Mouse (Mus musculus): Measurements from ENCODE around the gene Ttc7.

Ttc7 gene

GRCm38 (mm10) chr17:87314121-87314520 lies 31.4 kb downstream of the Ttc7 start:
- DNase-seq (ENCODE audit: low read depth, low spot score), result no peak

GRCm38 (mm10) chr17:87314530-87314946 lies 31.9 kb downstream of the Ttc7 start:
- DNase-seq (ENCODE audit: low read depth, low spot score), result no peak

GRCm38 (mm10) chr17:87315021-87315531 lies 32.4 kb downstream of the Ttc7 start:
- DNase-seq (ENCODE audit: low read depth, low spot score), result peak; percentile 72

GRCm38 (mm10) chr17:87315891-87316763 lies 33.4 kb downstream of the Ttc7 start:
- DNase-seq (ENCODE audit: low read depth, low spot score), result no peak

GRCm38 (mm10) chr17:87317271-87317670 lies 34.6 kb downstream of the Ttc7 start:
- no peak for DNase-seq (ENCODE audit: low read depth, low spot score)

GRCm38 (mm10) chr17:87317947-87318346 lies 35.3 kb downstream of the Ttc7 start:
- no peak for DNase-seq (ENCODE audit: low read depth, low spot score)

- no peak for DNase-seq (ENCODE audit: low read depth, low spot score)
Observed at GRCm38 (mm10) chr17:87321673-87322072, 39.0 kb downstream of the Ttc7 start.

- no peak for DNase-seq (ENCODE audit: low read depth, low spot score)
Observed at GRCm38 (mm10) chr17:87323215-87323614, 40.5 kb downstream of the Ttc7 start.

- no peak for DNase-seq (ENCODE audit: low read depth, low spot score)
Observed at GRCm38 (mm10) chr17:87325501-87325900, 42.8 kb downstream of the Ttc7 start.

- DNase-seq (ENCODE audit: low read depth, low spot score), result no peak
Observed at GRCm38 (mm10) chr17:87326987-87327386, 44.3 kb downstream of the Ttc7 start.

GRCm38 (mm10) chr17:87327645-87328044 lies 45.0 kb downstream of the Ttc7 start:
- DNase-seq (ENCODE audit: low read depth, low spot score), result no peak

- DNase-seq (ENCODE audit: low read depth, low spot score), result no peak
Observed at GRCm38 (mm10) chr17:87328177-87328768, 45.6 kb downstream of the Ttc7 start.

GRCm38 (mm10) chr17:87329144-87329700 lies 46.5 kb downstream of the Ttc7 start:
- DNase-seq (ENCODE audit: low read depth, low spot score), result no peak

- no peak for DNase-seq (ENCODE audit: low read depth, low spot score)
Observed at GRCm38 (mm10) chr17:87330250-87330920, 47.7 kb downstream of the Ttc7 start.

- DNase-seq (ENCODE audit: low read depth, low spot score), result no peak
Observed at GRCm38 (mm10) chr17:87330921-87331291, 48.2 kb downstream of the Ttc7 start.

- DNase-seq (ENCODE audit: low read depth, low spot score), result no peak
Observed at GRCm38 (mm10) chr17:87331336-87332141, 48.9 kb downstream of the Ttc7 start.

GRCm38 (mm10) chr17:87332142-87332815 lies 49.6 kb downstream of the Ttc7 start:
- DNase-seq (ENCODE audit: low read depth, low spot score), result no peak

- DNase-seq (ENCODE audit: low read depth, low spot score), result no peak
Observed at GRCm38 (mm10) chr17:87332887-87333286, 50.2 kb downstream of the Ttc7 start.

GRCm38 (mm10) chr17:87334162-87334561 lies 51.5 kb downstream of the Ttc7 start:
- no peak for DNase-seq (ENCODE audit: low read depth, low spot score)

- no peak for DNase-seq (ENCODE audit: low read depth, low spot score)
Observed at GRCm38 (mm10) chr17:87335152-87335551, 52.5 kb downstream of the Ttc7 start.

- DNase-seq (ENCODE audit: low read depth, low spot score), result no peak
Observed at GRCm38 (mm10) chr17:87335727-87336126, 53.0 kb downstream of the Ttc7 start.

Measured in retina, postnatal 7 days (tissue).